Mouse (Mus musculus) lung, postnatal 0 days (tissue): ENCODE measurements around the gene Eapp. TPM values are rescaled to one million over a fixed set of nuclear protein-coding genes. Genes with fewer than 3 reads are reported as not detected.
A peak's percentile ranks its signal among the peaks of the same experiment; 100 is the strongest.
"Not testable (repeated sequence)": the region's sequence is repeated elsewhere in the genome, so short reads cannot be mapped to it uniquely, and the experiment has no call there.

Source experiments
- ATAC-seq: fragments of 200-750 bp; cut with Nextera tagmentation; 2 replicates; pipeline ENCODE4 v1.8.0; 2017; ENCODE audit warnings: moderate library complexity
- DNase-seq: peaks from one replicate; pipeline ENCODE4 v3.0.0-alpha.2; 2016; ENCODE audit warnings: low spot score
- H3K27ac ChIP-seq: fragments of 300-500 bp; sonication (generic); 2 replicates; pipeline ENCODE4 v1.5.1; 2014; ENCODE audit warnings: antibody characterized with exemption, mild to moderate bottlenecking, low read length, mixed read lengths
- H3K27me3 ChIP-seq: fragments of 300-500 bp; sonication (generic); replicated peaks from 2 replicates; pipeline ENCODE4 v1.6.1; 2014; ENCODE audit warnings: low read length, mixed read lengths; ENCODE audit not compliant: insufficient read depth
- H3K36me3 ChIP-seq: fragments of 300-500 bp; sonication (generic); 2 replicates; pipeline ENCODE4 v1.6.1; 2014; ENCODE audit warnings: low read length, mixed read lengths; ENCODE audit not compliant: insufficient read depth
- H3K4me1 ChIP-seq: fragments of 300-500 bp; sonication (generic); 2 replicates; pipeline ENCODE4 v1.6.1; 2014; ENCODE audit warnings: antibody characterized with exemption, low read depth, low read length, mixed read lengths; ENCODE audit not compliant: insufficient read depth
- H3K4me2 ChIP-seq: fragments of 300-500 bp; sonication (generic); replicated peaks from 2 replicates; pipeline ENCODE4 v1.6.1; 2014; ENCODE audit warnings: low read depth, mild to moderate bottlenecking, low read length, moderate library complexity, mixed read lengths
- H3K4me3 ChIP-seq: fragments of 300-500 bp; sonication (generic); 2 replicates; pipeline ENCODE4 v1.5.1; 2014; ENCODE audit warnings: low read depth, low read length
- H3K9ac ChIP-seq: fragments of 300-500 bp; sonication (generic); replicated peaks from 2 replicates; pipeline ENCODE4 v1.6.1; 2014; ENCODE audit warnings: low read depth, mild to moderate bottlenecking
- H3K9me3 ChIP-seq: fragments of 300-500 bp; sonication (generic); 2 replicates; pipeline ENCODE4 v1.6.1; 2016; ENCODE audit warnings: low read length, mixed read lengths
- CTCF ChIP-seq: IDR thresholded peaks from 2 replicates; pipeline ENCODE4 v1.5.1; 2016; ENCODE audit warnings: antibody characterized with exemption, mild to moderate bottlenecking
- EP300 ChIP-seq: IDR thresholded peaks from 2 replicates; pipeline ENCODE4 v1.6.1; 2016; ENCODE audit warnings: antibody characterized with exemption, mild to moderate bottlenecking, control low read depth
- WGBS: fragments of 180-500 bp; shearing (Covaris S2); extraction: QIAGEN DNeasy Blood & Tissue Kit; methylation state at CpG from one replicate; pipeline ENCODE4 v1.1.7; 2014; 5-methylcytosine and 5-hydroxymethylcytosine counted together
- polyA plus RNA-seq: library from polyadenylated mRNA; unstranded; fragments of >200 nt; fragmentation: Nextera tagmentation; extraction: Ambion mirVana; gene quantifications from 2 replicates; pipeline ENCODE4 v1.2.1, GENCODE M21; 2015

The Eapp gene
- polyA plus RNA-seq, 1 experiment from 2014 or later, result 82.5 TPM

DNA sequence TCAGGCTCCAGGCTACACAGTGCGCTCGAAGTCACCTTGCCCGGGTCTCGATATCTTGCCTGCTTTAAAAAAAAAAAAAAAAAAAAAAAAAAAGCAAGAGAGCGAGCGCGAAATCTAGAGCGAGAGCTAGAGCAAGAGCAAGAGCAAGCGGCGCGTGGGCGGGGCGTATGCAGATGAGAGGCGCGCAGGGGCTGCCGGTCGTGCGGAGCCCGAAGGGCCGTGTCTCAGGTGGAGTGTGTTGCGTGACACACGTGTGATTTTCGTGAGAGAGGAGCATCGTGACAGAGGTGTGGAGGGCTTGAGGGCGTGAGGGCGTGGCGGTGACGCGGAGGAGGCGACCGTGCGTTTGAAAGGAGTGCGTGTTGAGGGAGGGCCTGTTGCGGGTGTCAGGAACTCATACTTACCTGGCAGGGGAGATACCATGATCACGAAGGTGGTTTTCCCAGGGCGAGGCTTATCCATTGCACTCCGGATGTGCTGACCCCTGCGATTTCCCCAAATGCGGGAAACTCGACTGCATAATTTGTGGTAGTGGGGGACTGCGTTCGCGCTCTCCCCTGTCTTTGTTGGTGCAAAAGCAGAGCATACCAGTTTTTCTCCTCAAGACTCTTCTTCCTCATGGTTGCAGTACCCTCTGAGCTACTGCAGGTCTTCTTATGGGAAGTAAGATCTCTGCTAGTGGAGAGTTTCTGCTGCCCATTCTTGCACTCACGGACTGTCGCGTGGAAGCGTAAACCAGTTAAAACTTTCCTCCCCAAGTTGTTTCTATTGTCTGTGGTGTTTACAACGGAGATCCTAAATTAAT, 18.3 kb upstream of the Eapp start:
- ATAC-seq, result peak; percentile 49
- not testable (repeated sequence) for H3K9me3 ChIP-seq, DNase-seq, H3K4me3 ChIP-seq, H3K36me3 ChIP-seq, H3K27ac ChIP-seq, H3K4me2 ChIP-seq, H3K9ac ChIP-seq, H3K27me3 ChIP-seq, H3K4me1 ChIP-seq
- WGBS, result no CpG with 5 or more reads among the region's 48 CpGs

DNA sequence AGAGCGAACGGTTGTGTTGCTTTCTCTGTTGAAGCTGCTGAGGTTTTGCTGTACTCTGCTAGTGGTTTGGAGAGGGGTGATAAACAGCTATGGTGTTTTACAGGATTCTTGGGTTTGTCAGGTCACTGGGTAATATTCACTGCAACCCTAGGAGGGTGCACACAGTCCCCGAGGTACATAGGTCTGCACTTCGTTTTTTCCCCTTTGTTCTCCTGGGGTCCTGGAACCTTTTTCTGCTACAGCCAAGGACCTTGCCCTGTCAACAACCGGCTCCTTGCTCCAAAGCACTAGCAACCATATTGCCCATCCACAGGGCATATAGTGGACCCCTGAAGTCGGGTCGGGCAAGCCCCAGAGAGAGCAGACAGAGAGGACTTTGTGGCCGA, 14.8 kb upstream of the Eapp start:
- H3K9ac ChIP-seq, DNase-seq, H3K9me3 ChIP-seq, H3K4me2 ChIP-seq, H3K4me1 ChIP-seq, H3K36me3 ChIP-seq, H3K4me3 ChIP-seq, H3K27ac ChIP-seq, H3K27me3 ChIP-seq: not testable (repeated sequence)
- peak; percentile 74 for ATAC-seq
- WGBS, result 2% methylated on average over 3 of the region's 8 CpGs

DNA sequence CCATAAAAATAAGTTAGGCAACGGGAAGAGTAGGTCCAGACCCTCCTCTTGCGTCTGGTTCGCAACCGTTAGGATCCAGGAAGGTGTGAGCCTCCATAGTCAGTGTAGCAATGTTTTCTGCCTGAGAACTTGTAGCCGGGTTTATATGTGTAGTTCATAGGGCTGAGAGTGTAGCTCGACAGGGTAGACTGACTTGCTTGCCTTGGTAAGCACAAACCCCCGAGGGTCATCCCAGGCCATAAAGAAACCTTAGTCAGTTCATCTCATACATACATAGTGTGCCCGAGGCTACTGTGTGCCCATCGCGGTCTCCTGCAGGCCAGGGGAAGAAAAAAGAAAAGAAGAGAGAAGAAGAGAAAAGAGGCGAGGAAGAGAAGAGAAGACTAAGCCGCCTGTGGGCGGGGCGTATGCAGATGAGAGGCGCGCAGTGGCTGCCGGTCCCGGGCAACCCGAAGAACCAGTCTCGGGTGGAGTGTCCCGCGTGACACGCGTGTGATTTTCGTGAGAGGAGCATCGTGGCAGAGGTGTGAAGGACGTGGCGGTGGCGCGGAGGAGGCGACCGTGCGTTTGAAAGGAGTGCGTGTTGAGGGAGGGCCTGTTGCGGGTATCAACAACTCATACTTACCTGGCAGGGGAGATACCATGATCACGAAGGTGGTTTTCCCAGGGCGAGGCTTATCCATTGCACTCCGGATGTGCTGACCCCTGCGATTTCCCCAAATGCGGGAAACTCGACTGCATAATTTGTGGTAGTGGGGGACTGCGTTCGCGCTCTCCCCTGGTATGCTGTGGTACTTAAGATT, 14.2 kb upstream of the Eapp start:
- not testable (repeated sequence) for H3K4me3 ChIP-seq, H3K4me1 ChIP-seq, H3K4me2 ChIP-seq, H3K36me3 ChIP-seq, H3K9ac ChIP-seq, H3K27ac ChIP-seq, DNase-seq, H3K9me3 ChIP-seq, H3K27me3 ChIP-seq
- peak; percentile 58 for ATAC-seq
- 8% methylated on average over 10 of the region's 44 CpGs for WGBS

DNA sequence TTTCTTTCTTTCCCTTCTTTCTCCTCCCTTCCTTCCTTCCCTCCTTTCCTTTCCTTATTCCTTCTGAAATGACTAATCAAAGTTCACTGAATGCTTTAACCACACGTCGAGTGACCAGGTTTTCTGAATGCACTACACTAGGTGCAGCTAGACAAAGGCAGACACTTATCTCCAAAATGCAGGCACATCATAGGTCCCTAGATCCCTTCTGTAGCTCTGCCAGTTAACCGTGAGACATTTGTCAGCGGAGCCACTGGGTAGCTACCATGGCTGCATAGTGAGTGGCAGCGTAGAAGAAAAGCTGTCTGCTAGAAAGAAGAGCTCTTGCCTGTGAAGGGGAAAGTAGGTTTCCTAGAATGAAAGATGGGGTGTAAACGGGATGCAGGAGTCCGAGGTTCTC, 3.7 kb upstream of the Eapp start:
- DNase-seq, result no peak
- Histone ChIP-seq H3K4me3 (no peak overlapping the region), H3K27ac (no peak overlapping the region), H3K4me2 (no peak overlapping the region), H3K4me1 (no peaks in the 10 kb centered on the region; the same call in 1 of the 2 replicates), H3K27me3 (no peaks in the 10 kb centered on the region), H3K9me3 (no peaks in the 10 kb centered on the region), H3K9ac (no peak overlapping the region), H3K36me3 (no peaks in the 10 kb centered on the region)
- TF ChIP-seq EP300, result no peak
- TF ChIP-seq CTCF, result no peak
- 67% methylated on average over 7 of the region's 7 CpGs for WGBS
- ATAC-seq, result no peak

DNA sequence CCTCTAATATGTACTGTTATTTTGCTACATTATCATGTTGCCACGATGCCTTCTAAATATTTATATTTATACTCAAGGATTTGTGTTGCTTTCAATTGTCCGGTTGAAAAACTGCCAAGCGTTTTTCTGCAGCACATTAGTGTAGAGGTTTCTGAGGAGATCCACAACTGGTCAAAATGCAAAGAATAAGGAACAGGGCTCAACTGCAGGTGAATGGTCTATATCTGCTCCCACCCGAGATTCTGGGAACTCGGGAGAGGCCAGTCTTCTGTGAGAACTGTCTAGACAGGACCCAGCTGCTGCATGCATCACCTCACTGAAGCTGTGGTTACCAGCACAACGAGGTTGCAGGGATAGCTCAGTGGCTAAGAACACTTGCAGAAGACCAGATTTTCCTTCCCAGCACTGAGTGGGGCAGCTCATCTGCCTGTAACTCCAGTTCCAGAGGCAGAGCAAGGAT, 2.1 kb upstream of the Eapp start:
- Histone ChIP-seq H3K4me3 (no peak overlapping the region), H3K4me1 (no peaks in the 10 kb centered on the region; the same call in 1 of the 2 replicates), H3K27ac (no peak overlapping the region), H3K9ac (no peak overlapping the region), H3K4me2 (no peak overlapping the region), H3K27me3 (no peaks in the 10 kb centered on the region), H3K36me3 (no peaks in the 10 kb centered on the region), H3K9me3 (no peaks in the 10 kb centered on the region)
- ATAC-seq (no peak), DNase-seq (peak; percentile 14)
- WGBS, result 33% methylated on average over 6 of the region's 6 CpGs
- TF ChIP-seq CTCF (no peak), EP300 (no peak)

DNA sequence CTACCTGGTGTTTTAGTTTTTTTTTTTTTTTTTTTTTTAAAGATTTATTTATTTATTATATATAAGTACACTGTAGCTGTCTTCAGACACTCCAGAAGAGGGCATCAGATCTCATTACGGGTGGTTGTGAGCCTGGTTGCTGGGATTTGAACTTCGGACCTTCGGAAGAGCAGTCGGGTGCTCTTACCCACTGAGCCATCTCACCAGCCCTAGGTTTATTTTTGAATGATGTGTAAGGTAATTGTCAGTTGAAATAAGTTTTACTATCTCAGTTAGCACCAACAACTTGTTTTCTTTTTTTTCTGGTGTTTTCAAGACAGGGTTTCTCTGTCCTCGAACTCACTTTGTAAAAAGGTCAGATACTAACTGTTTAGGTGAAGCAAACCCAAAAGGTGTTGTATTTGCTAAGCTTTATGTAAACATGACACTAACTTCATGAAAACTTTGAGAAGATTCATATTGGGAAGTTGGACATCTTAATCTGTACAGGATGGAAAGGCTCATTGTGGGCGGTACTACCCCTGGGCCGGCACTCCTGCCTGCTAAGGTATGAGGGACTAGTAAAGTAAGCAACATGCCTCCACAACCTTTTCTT, 1.4 kb upstream of the Eapp start:
- 0 out of 2 replicates have a peak, but pooled peaks cover under 1% of the 10 kb centered on the region for H3K36me3 ChIP-seq
- H3K4me1 ChIP-seq, result no peaks in the 10 kb centered on the region; the same call in 1 of the 2 replicates
- ATAC-seq, result peak; percentile 7
- TF ChIP-seq CTCF (peak; percentile 32), EP300 (no peak)
- no peaks in the 10 kb centered on the region for H3K9me3 ChIP-seq
- no peak overlapping the region for H3K27ac ChIP-seq
- H3K4me3 ChIP-seq, result no peak overlapping the region
- H3K27me3 ChIP-seq, result no peaks in the 10 kb centered on the region
- 4% methylated on average over 7 of the region's 7 CpGs for WGBS
- no peak overlapping the region for H3K9ac ChIP-seq
- DNase-seq, result peak; percentile 53
- H3K4me2 ChIP-seq, result peak overlapping the region; percentile 63
